Mouse (Mus musculus) layer of hippocampus, postnatal 10 days (tissue): ENCODE measurements around the gene Magea1. TPM values are rescaled to one million over a fixed set of nuclear protein-coding genes. Genes with fewer than 3 reads are reported as not detected.
"Not testable (repeated sequence)": the region's sequence is repeated elsewhere in the genome, so short reads cannot be mapped to it uniquely, and the experiment has no call there.

Experiments
- DNase-seq, 2 experiments: peaks; one replicate each; pipeline ENCODE4 v3.0.0; 2021; ENCODE audit warnings: low spot score in 2 of 2
- long read RNA-seq: library from polyadenylated mRNA; stranded (forward); transcript quantifications from one replicate; pipeline ENCODE4 v2.0.0, GENCODE M21; 2023
- total RNA-seq, 2 experiments: library from RNA; stranded (reverse); gene quantifications; 2 replicates each; pipeline ENCODE4 v1.2.3; 2021

The Magea1 gene
- not detected for total RNA-seq
- long read RNA-seq: 0 reads

DNA sequence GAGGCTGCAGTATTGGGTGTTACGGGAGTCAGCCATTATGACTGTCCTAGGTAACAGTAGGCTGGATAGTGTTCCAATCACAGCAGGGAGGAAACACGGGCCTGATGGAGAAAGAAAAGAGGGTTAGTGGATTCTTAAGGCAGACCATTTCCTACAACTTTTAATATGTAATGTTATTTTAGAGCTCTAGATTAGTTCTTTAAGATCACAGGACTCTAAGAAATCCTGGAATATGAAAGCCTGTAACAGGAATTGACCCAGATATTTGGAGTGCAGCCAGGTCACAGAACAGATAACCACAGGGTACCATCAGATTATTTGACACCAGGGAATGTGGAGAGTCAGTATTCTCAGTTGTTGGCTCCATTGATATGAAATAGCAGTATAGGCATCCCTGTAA is at the start of gene Magea1:
Magea1 (minus strand) TSS at position 101 of the 400 bp plus-strand sequence.
- DNase-seq: not testable (repeated sequence)

DNA sequence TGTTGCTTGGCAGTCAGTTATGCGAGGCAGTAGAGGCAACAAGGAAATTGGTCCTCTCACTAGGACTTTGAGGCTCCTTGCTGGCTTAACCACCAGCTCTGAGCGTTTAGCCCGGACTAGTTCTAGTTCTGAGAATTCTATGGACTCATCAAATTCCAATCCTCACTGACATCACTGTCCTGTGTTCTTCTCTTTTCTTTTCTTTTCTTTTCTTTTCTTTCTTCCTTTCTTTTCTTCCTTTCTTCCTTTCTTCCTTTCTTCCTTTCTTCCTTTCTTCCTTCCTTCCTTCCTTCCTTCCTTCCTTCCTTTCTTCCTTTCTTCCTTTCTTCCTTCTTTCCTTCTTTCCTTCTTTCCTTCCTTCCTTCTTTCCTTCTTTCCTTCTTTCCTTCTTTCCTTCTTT is 38.7 kb upstream of the Magea1 start, which contains the start of gene Cldn34b2:
Cldn34b2 (minus strand) TSS at position 101 of the 400 bp plus-strand sequence.
- DNase-seq: not testable (repeated sequence)

DNA sequence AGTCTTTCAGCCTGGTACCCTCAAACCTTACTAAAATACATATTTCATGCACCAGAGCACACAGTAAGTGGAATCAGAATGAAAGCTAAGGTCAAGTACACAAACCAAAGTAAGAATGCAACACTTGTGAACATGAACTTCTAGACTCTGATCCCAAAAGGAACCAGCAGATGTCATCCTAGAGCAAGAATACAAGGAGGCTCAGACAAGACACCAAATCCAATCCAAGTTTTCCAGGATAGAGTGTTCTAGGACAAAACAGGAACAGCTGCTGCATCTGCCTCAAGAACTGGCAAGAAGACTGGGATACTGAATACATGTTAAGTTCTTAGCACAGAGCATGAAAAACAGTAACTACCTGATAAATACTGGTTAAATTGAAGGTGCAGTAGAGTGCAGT is 8.4 kb upstream of the Magea1 start:
- peak; percentile 2 to 9 for DNase-seq

DNA sequence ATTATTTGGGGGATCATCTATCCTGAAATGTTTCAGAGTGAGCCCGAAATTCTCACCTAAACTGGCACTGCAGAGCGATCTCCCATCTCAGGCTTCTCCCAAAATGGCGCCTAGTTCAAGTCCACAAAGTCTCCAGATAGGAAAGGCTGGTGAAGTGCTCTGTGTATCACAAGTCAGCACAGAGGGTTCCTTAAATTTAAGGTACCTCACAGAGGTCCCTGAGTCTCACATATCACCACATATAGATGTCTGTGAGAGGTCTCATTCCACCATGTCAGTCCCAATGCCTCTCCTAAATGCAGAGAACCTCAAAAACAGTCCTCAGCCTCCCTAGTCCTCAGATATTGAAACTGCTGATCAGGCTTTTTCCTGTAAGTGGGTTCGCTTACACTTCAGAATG is 4.0 kb upstream of the Magea1 start, which contains the start of gene Magea2:
Magea2 (minus strand) TSS at position 101 of the 400 bp plus-strand sequence.
- DNase-seq: not testable (repeated sequence)

DNA sequence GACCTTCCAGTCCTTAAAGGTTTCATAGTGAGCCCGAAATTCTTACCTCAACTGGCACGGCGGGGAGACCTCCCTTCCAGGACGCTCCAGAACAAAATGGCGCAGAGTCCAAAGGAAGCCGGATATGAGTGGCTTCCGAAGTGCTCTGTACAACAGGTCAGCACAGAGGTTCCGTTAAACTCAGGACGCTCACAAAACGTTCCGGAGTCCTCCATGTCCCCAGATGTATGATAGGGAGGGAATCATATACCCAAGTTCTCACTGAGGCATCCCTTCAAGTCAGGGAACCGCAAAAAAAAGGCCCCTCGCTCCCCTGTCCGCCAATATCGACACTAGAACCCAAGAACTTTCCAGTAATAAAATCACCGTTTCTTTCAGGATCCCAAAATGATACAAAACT is 26.5 kb downstream of the Magea1 start, which contains the start of gene Magea5:
Magea5 (minus strand) TSS at position 101 of the 400 bp plus-strand sequence.
- DNase-seq: not testable (repeated sequence)

Other genes with a start within 250 kb of the Magea1 start
- gene Cldn34b1, start 199.5 kb downstream of the Magea1 start, total RNA-seq: not detected
- gene Magea6, start 153.8 kb downstream of the Magea1 start, total RNA-seq: not detected
- gene Magea3, start 140.3 kb downstream of the Magea1 start, total RNA-seq: not detected
- not detected for gene Magea8, start 93.9 kb downstream of the Magea1 start, total RNA-seq
- not detected for gene Magea5, start 26.6 kb downstream of the Magea1 start, total RNA-seq
- not detected for gene Magea2, start 3.9 kb upstream of the Magea1 start, total RNA-seq
- gene Cldn34b2, start 38.6 kb upstream of the Magea1 start, total RNA-seq: not detected
- 10 to 100 TPM; 59.8 to 60.3 TPM for gene Sat1, start 126.7 kb upstream of the Magea1 start, total RNA-seq
- 10 to 100 TPM; 27.7 to 33.1 TPM for gene Acot9, start 172.7 kb upstream of the Magea1 start, total RNA-seq